Mouse (Mus musculus): ENCODE measurements at regions not wholly inside any gene's neighbourhood (a gene's known extent, or its start where the extent isn't known, plus 50 kb on each side); places are given as distances from the start of the nearest gene placed in this dataset.
A peak's percentile ranks its signal among the peaks of the same experiment; 100 is the strongest.

DNA sequence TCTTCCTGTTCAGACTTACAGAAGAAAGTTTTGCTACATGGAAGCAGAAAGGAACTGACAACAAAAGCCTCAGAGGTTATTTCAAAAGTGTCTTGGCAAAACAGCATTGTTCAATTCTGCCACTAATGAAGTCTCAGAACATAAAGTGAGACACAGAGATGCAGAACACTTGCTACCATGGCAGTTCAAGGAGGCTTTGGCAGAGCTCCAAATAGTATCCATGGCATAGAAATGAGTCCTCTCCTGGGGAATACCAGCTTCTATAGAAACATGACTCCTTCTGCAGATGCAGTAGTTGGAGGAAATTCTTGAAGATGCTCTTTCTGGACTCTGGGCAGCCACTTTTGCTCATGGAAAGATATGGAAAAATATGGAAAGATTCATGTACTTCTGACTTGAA, 322.9 kb upstream of the Castor2 start:
- no peak for TF ChIP-seq FLI1 (IDR thresholded peaks at IDR 0.05; ENCODE audit: low read length)
- no peak for TF ChIP-seq GATA1 (IDR thresholded peaks at IDR 0.05; ENCODE audit: borderline replicate concordance, low read length)
- Histone ChIP-seq H3K4me3 (replicated peaks) (no peak overlapping the region), H3K9me3 (peaks cover 21% of the 10 kb centered on the region), H3K4me1 (no peaks in the 10 kb centered on the region), H3K27me3 (replicated peaks) (no peaks in the 10 kb centered on the region), H3K36me3 (replicated peaks; ENCODE audit: low read length) (no peaks in the 10 kb centered on the region)

DNA sequence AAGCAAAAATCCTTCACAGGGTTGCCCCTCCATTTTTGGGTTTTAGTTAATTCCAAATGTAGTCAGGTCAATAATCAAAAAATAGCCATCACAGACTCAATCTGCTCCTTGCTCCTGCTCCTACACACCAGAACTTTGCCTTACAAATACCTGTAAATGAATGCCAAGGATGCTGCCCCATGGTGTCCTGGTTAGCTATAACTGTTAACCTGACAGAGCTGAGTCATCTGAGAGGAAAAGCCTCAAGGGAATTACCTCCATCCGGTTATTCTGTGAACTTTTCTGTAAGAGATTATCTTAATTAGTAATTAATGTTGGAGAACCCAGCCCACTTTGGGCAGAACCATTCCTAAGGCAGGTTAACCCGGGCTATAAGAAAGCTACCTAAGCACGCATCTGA, 325.4 kb upstream of the Castor2 start:
- TF ChIP-seq GATA1 (IDR thresholded peaks at IDR 0.05; ENCODE audit: borderline replicate concordance, low read length) (no peak), FLI1 (IDR thresholded peaks at IDR 0.05; ENCODE audit: low read length) (no peak)
- H3K4me3 ChIP-seq (replicated peaks), result no peak overlapping the region
- no peaks in the 10 kb centered on the region for H3K27me3 ChIP-seq (replicated peaks)
- H3K4me1 ChIP-seq, result no peaks in the 10 kb centered on the region
- H3K9me3 ChIP-seq, result peaks cover 15% of the 10 kb centered on the region; the same call in 1 of the 2 replicates
- no peaks in the 10 kb centered on the region for H3K36me3 ChIP-seq (replicated peaks; ENCODE audit: low read length)

DNA sequence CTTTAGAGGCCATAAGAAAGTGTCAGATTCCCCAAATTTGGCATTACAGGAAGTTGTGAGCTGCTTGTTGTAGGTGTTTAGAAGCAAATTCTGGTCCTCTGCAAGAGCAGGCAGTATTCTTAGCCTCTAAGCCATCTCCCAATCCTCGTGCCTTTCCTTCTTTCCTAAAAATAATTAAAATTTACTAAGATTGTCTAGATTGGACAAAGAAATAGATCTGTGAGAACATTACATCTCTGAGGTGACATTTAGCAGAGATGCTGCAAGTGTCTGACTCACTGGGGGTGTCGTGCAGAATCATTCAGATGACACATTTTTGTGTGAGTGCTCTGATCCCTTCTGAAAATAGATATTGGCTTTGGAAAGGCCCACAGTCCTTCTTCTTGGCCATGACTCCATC, 330.7 kb upstream of the Castor2 start:
- Histone ChIP-seq H3K36me3 (replicated peaks; ENCODE audit: low read length) (no peaks in the 10 kb centered on the region), H3K4me3 (replicated peaks) (no peak overlapping the region), H3K9me3 (peaks cover 19% of the 10 kb centered on the region), H3K27me3 (replicated peaks) (no peaks in the 10 kb centered on the region), H3K4me1 (no peaks in the 10 kb centered on the region)
- TF ChIP-seq FLI1 (IDR thresholded peaks at IDR 0.05; ENCODE audit: low read length) (no peak), GATA1 (IDR thresholded peaks at IDR 0.05; ENCODE audit: borderline replicate concordance, low read length) (no peak)

DNA sequence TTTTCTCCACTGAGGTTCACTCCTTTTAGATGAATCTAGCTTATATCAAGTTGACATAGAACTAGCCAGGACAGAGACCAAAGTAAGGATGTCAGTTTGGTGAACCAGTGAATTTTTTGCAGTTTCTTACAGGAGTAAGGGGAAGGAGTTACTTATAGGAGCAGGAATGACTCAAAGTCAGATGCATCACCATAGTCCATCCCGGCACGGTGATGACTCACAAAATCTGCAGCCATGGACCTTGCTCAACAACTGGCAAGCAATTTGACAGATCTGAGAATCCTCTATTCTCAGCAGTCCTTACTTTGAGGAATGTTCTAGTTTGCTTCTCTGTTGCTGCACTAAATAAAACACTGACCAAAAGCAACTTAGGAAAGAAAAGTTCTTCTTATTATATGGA, 341.7 kb upstream of the Castor2 start:
- Histone ChIP-seq H3K4me3 (replicated peaks) (no peak overlapping the region), H3K9me3 (peaks cover 67% of the 10 kb centered on the region), H3K36me3 (replicated peaks; ENCODE audit: low read length) (no peaks in the 10 kb centered on the region), H3K4me1 (no peaks in the 10 kb centered on the region), H3K27me3 (replicated peaks) (no peaks in the 10 kb centered on the region)
- TF ChIP-seq GATA1 (IDR thresholded peaks at IDR 0.05; ENCODE audit: borderline replicate concordance, low read length), result no peak
- TF ChIP-seq FLI1 (IDR thresholded peaks at IDR 0.05; ENCODE audit: low read length), result no peak

DNA sequence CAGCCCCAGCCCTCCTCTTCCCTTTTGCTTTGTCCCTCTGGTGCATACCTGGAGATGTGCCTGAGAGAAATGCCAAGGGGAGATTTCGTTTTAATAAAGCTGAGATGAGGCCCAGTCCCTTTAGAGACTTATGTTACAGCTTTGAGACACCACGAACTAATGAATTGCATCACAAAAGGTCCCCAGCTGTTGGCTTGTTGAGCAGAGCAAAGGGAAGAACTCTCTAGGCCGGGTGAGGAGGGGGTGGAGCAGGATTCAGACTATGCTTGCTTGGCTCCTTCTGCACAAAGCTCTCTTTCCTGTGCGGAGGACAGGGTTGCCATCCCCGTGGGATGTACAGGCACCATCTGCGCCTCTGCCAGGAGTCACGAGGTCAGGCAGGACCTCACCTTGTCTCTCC, 345.3 kb upstream of the Castor2 start:
- Histone ChIP-seq H3K9me3 (peaks cover 72% of the 10 kb centered on the region), H3K4me1 (no peaks in the 10 kb centered on the region), H3K27me3 (replicated peaks) (no peaks in the 10 kb centered on the region), H3K4me3 (replicated peaks) (peak overlapping the region; percentile 0), H3K36me3 (replicated peaks; ENCODE audit: low read length) (no peaks in the 10 kb centered on the region)
- no peak for TF ChIP-seq FLI1 (IDR thresholded peaks at IDR 0.05; ENCODE audit: low read length)
- no peak for TF ChIP-seq GATA1 (IDR thresholded peaks at IDR 0.05; ENCODE audit: borderline replicate concordance, low read length)

DNA sequence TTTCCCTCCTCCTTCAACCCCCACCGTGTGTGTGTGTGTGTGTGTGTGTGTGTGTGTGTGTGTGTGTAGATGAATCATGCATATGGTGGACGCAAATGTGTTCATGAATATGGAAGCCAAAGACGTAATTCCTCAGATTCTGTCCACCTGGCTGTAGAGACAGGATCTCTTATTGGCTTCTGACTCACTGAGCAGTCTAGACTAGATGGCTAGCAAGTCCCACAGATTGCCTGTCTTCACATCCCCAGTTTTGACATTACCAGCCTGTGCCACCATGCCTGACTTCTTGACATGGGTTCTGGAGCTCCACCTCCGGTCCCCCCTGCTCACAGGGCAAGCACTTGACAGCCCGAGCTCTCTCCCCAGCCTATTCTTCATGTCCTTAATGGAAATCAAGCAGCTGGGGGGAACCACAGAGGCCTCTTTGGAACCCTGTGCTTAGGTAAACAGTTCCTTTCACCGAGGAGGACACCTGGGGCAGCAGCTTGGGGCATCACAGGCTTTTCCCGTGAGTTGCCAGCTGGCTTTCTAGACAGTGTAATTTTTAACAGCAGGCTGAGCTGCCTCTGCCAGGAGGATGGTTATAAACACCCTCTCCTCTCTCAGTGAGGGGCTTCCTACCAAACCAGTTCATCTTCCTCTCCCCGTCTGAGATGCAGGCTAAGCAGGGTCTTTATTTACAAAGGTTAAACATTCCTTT, 345.9 kb upstream of the Castor2 start:
- no peaks in the 10 kb centered on the region for H3K36me3 ChIP-seq (replicated peaks; ENCODE audit: low read length)
- H3K9me3 ChIP-seq, result peaks cover 76% of the 10 kb centered on the region
- H3K4me1 ChIP-seq, result no peaks in the 10 kb centered on the region
- TF ChIP-seq FLI1 (IDR thresholded peaks at IDR 0.05; ENCODE audit: low read length) (no peak), GATA1 (IDR thresholded peaks at IDR 0.05; ENCODE audit: borderline replicate concordance, low read length) (no peak)
- no peaks in the 10 kb centered on the region for H3K27me3 ChIP-seq (replicated peaks)
- H3K4me3 ChIP-seq (replicated peaks), result no peak overlapping the region

DNA sequence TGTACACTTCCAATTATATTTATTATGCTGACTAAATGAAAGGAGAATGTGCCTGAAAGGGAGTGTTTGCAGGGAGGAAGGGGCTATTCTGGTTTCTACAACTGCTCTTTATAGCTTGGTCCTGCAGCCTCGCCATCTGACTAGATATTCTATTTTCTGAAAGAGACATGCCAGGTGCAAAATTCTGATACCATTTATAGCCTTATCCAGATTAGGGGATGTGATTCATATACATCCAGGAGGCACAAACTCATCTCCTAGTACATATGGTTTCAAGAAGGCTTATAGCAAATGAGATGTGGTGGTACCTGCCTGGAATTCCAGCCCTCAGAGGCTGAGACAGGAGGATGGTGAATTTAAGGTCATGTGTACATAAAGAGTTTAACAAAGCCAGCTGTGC, 352.6 kb upstream of the Castor2 start:
- Histone ChIP-seq H3K36me3 (replicated peaks; ENCODE audit: low read length) (no peaks in the 10 kb centered on the region), H3K27me3 (replicated peaks) (no peaks in the 10 kb centered on the region), H3K4me1 (no peaks in the 10 kb centered on the region), H3K4me3 (replicated peaks) (no peak overlapping the region), H3K9me3 (peaks cover 80% of the 10 kb centered on the region)
- TF ChIP-seq FLI1 (IDR thresholded peaks at IDR 0.05; ENCODE audit: low read length) (no peak), GATA1 (IDR thresholded peaks at IDR 0.05; ENCODE audit: borderline replicate concordance, low read length) (no peak)

DNA sequence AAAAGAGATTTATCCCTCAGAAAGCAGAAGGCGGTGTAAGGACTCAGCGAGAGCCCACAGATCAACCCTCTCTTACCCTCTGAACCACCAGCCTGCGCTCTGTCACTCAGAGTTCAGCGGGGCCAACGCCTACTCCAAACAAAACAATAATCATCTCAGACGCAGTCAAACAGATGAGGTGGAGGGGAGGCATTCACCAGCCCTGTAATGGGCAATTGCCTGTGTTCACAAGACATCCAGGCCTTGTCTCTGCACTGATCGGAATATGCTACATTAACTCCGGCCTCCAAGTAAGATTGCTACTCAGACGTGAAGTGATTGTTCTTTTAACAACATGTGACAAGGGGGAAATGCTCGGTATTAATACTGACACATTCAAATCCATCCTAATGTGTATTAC, 353.1 kb upstream of the Castor2 start:
- H3K4me1 ChIP-seq, result no peaks in the 10 kb centered on the region
- H3K4me3 ChIP-seq (replicated peaks), result peak overlapping the region; percentile 9
- no peaks in the 10 kb centered on the region for H3K27me3 ChIP-seq (replicated peaks)
- no peaks in the 10 kb centered on the region for H3K36me3 ChIP-seq (replicated peaks; ENCODE audit: low read length)
- TF ChIP-seq GATA1 (IDR thresholded peaks at IDR 0.05; ENCODE audit: borderline replicate concordance, low read length) (no peak), FLI1 (IDR thresholded peaks at IDR 0.05; ENCODE audit: low read length) (no peak)
- peaks cover 76% of the 10 kb centered on the region for H3K9me3 ChIP-seq

DNA sequence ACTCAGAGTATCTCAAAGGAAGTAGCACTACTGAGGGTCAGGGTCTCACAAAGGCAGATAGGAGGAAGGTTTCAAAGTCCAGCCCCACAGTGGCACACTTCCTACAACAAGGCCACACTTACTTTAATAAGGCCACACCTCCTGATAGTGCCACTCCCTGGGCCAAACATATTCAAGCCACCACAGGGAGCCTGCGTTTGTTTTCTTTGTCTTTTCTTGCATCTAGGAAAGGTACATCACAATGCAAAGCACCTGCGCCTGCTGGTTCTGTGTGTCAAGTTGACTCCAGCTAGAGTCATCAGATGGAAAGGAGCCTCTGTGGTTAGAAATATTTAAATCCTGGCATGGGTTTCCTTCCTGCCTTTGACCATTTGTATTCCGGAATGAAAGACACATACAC, 355.4 kb upstream of the Castor2 start:
- Histone ChIP-seq H3K4me1 (no peaks in the 10 kb centered on the region), H3K27me3 (replicated peaks) (no peaks in the 10 kb centered on the region), H3K9me3 (peaks cover 83% of the 10 kb centered on the region), H3K4me3 (replicated peaks) (no peak overlapping the region), H3K36me3 (replicated peaks; ENCODE audit: low read length) (no peaks in the 10 kb centered on the region)
- no peak for TF ChIP-seq GATA1 (IDR thresholded peaks at IDR 0.05; ENCODE audit: borderline replicate concordance, low read length)
- TF ChIP-seq FLI1 (IDR thresholded peaks at IDR 0.05; ENCODE audit: low read length), result no peak

DNA sequence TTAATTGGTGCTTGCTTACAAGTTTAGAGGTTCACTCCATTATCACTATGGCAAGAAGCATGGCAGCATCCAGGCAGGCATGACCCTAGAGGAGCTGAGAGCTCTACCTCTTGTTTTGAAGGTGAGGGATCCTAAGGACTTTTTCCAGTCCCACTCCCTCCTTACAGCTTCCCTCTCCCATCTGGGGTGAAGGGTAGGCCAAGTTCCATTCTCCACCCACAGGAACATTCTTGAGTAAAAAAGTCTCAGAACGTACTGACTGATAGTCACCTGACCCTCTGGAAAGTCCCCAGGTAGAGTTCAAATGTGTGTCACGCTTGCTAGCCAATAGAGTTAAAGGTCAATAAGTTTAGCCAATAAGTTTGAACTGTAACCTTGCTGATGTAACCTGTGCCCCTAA, 355.9 kb upstream of the Castor2 start:
- H3K36me3 ChIP-seq (replicated peaks; ENCODE audit: low read length), result no peaks in the 10 kb centered on the region
- H3K27me3 ChIP-seq (replicated peaks), result no peaks in the 10 kb centered on the region
- H3K9me3 ChIP-seq, result peaks cover 78% of the 10 kb centered on the region
- TF ChIP-seq GATA1 (IDR thresholded peaks at IDR 0.05; ENCODE audit: borderline replicate concordance, low read length) (no peak), FLI1 (IDR thresholded peaks at IDR 0.05; ENCODE audit: low read length) (no peak)
- no peak overlapping the region for H3K4me3 ChIP-seq (replicated peaks)
- H3K4me1 ChIP-seq, result no peaks in the 10 kb centered on the region

DNA sequence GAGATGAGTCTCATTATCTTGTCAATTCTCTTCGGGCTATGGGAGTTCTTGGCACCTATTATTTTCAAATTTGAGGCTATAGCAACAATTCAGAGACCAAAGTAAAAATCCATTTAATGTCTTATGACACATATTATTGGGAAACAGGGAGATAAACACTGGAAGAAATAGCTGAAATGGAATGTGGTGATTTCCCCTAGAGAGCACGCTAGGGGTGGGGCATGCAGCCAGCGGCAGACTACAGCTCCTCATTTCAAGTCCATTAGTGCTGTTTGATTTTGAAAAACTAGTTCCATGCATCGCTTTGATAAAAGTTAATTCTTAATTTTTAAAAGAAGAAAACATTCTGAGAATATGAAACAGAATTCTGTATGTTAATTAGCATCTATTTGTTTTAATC, 367.6 kb upstream of the Castor2 start:
- Histone ChIP-seq H3K36me3 (replicated peaks; ENCODE audit: low read length) (no peaks in the 10 kb centered on the region), H3K9me3 (peaks cover 49% of the 10 kb centered on the region), H3K27me3 (replicated peaks) (no peaks in the 10 kb centered on the region), H3K4me3 (replicated peaks) (no peak overlapping the region), H3K4me1 (no peaks in the 10 kb centered on the region)
- TF ChIP-seq FLI1 (IDR thresholded peaks at IDR 0.05; ENCODE audit: low read length) (no peak), GATA1 (IDR thresholded peaks at IDR 0.05; ENCODE audit: borderline replicate concordance, low read length) (no peak)

All from megakaryocyte, embryonic 14.5 days (primary cell).